In genomic region chrX:36830271-36830670, GRCm38 (mm10) we compare ENCODE assay signal across 8 mouse cellular contexts. TPM values are rescaled to one million over a fixed set of nuclear protein-coding genes. Genes with fewer than 3 reads are reported as not detected.
DNase-seq lines count a peak whose midpoint lies in the region; ATAC-seq and TF ChIP-seq lines count a peak whose summit lies in the region.

No protein-coding gene starts in this region.

- TF ChIP-seq CTCF in liver, postnatal 0 days (IDR thresholded peaks at IDR 0.05; ENCODE audit: low read depth), result peak; percentile 50

- no peaks in the 10 kb centered on the region for H3K27me3 ChIP-seq in liver, embryonic 12.5 days (replicated peaks)
- no peaks in the 10 kb centered on the region for H3K27me3 ChIP-seq in liver, postnatal 0 days (ENCODE audit: insufficient read depth, low read length)

- no peaks in the 10 kb centered on the region for H3K36me3 ChIP-seq in liver, embryonic 12.5 days
- H3K36me3 ChIP-seq in liver, postnatal 0 days (replicated peaks; ENCODE audit: insufficient read depth, low read length), result no peaks in the 10 kb centered on the region

- 49% methylated on average over 5 of the region's 5 CpGs for WGBS in liver, embryonic 12.5 days (ENCODE audit: insufficient replicate concordance)
- WGBS in liver, postnatal 0 days (ENCODE audit: insufficient replicate concordance), result 50% methylated on average over 5 of the region's 5 CpGs

- H3K4me2 ChIP-seq in liver, embryonic 12.5 days, result no peak overlapping the region
- H3K4me2 ChIP-seq in liver, postnatal 0 days (ENCODE audit: low read depth, low read length), result no peak overlapping the region

- DNase-seq in liver, result peak; percentile 26
- peak; percentile 36 to 42 for DNase-seq in adrenal gland, adult 18-20 months (ENCODE audit: low spot score in 2 of 2)
- peak; percentile 13 to 36 for DNase-seq in gastrocnemius, adult 8-10 months (ENCODE audit: low spot score in 2 of 2)
- DNase-seq in liver, postnatal 0 days, result peak; percentile 49
- no peak for DNase-seq in spleen, adult 18-20 months
- no peak for DNase-seq in right cerebral cortex, postnatal 36 days (ENCODE audit: low spot score in 2 of 2)
- no peak for DNase-seq in left cerebral cortex, adult 11 months (ENCODE audit: low spot score)

- no peak for ATAC-seq in liver, embryonic 12.5 days
- ATAC-seq in liver, postnatal 0 days, result peak; percentile 72

- H3K4me3 ChIP-seq in liver, embryonic 12.5 days, result no peak overlapping the region
- H3K4me3 ChIP-seq in liver, postnatal 0 days (ENCODE audit: low read depth, low read length), result no peak overlapping the region

- TF ChIP-seq EP300 in liver, postnatal 0 days (IDR thresholded peaks at IDR 0.05; ENCODE audit: low read depth), result no peak

- no peak overlapping the region for H3K9ac ChIP-seq in liver, embryonic 12.5 days
- H3K9ac ChIP-seq in liver, postnatal 0 days (replicated peaks), result no peak overlapping the region

- no peak overlapping the region for H3K27ac ChIP-seq in liver, embryonic 12.5 days
- H3K27ac ChIP-seq in liver, postnatal 0 days (ENCODE audit: low read depth), result no peak overlapping the region

- H3K9me3 ChIP-seq in liver, embryonic 12.5 days (replicated peaks), result no peaks in the 10 kb centered on the region
- no peaks in the 10 kb centered on the region for H3K9me3 ChIP-seq in liver, postnatal 0 days (ENCODE audit: low read length)

- H3K4me1 ChIP-seq in liver, embryonic 12.5 days, result no peaks in the 10 kb centered on the region
- no peaks in the 10 kb centered on the region for H3K4me1 ChIP-seq in liver, postnatal 0 days (ENCODE audit: insufficient read depth)

RNA-seq across cellular contexts. Expression of gene Slc25a5, which starts 34.8 kb away (rescaled TPM):
- polyA plus RNA-seq in liver, embryonic 12.5 days (2016; fragmentation: Nextera tagmentation; extraction: Ambion mirVana), result 641 and 655 TPM in 2 replicates
- 100 to 1,000 TPM; 441 to 551 TPM for total RNA-seq in adrenal gland, adult 18-20 months (2021)
- total RNA-seq in gastrocnemius, adult 8-10 months (2022), result 10 to 100 TPM; 37.5 to 64.5 (median 44.7) TPM
- 703 and 719 TPM in 2 replicates for polyA plus RNA-seq in liver, postnatal 0 days (2015; fragmentation: Nextera tagmentation; extraction: Ambion mirVana)

RNA-seq across cellular contexts. Expression of gene Ube2a, which starts 43.4 kb away (rescaled TPM):
- 88.0 and 89.9 TPM in 2 replicates for polyA plus RNA-seq in liver, embryonic 12.5 days (2016; fragmentation: Nextera tagmentation; extraction: Ambion mirVana)
- 10 to 100 TPM; 57.3 to 74.1 TPM for total RNA-seq in adrenal gland, adult 18-20 months (2021)
- total RNA-seq in gastrocnemius, adult 8-10 months (2022), result 10 to 100 TPM; 36.5 to 46.1 (median 38.1) TPM
- 92.5 and 94.9 TPM in 2 replicates for polyA plus RNA-seq in liver, postnatal 0 days (2015; fragmentation: Nextera tagmentation; extraction: Ambion mirVana)

RNA-seq across cellular contexts. Expression of gene C330007P06Rik, which starts 43.6 kb away (rescaled TPM):
- polyA plus RNA-seq in liver, embryonic 12.5 days (2016; fragmentation: Nextera tagmentation; extraction: Ambion mirVana), result 18.5 and 22.2 TPM in 2 replicates
- 10 to 100 TPM; 48.6 to 50.9 TPM for total RNA-seq in adrenal gland, adult 18-20 months (2021)
- 10 to 100 TPM in 3 of 4 experiments, 1 to 10 TPM in 1; 9.5 to 14.2 (median 10.5) TPM for total RNA-seq in gastrocnemius, adult 8-10 months (2022)
- polyA plus RNA-seq in liver, postnatal 0 days (2015; fragmentation: Nextera tagmentation; extraction: Ambion mirVana), result 9.2 TPM in 2 replicates

Comparison
In these comparisons a context has a peak if more than half of its experiments do, and no peak if none do; other contexts are left out.
1. DNase-seq: peak in liver (single experiment), adrenal gland, adult 18-20 months (2 of 2), gastrocnemius, adult 8-10 months (2 of 2) and liver, postnatal 0 days (single experiment); none in spleen, adult 18-20 months (0 of 2), right cerebral cortex, postnatal 36 days (0 of 2) and left cerebral cortex, adult 11 months (single experiment).
2. RNA of gene Slc25a5, which starts 34.8 kb away (total RNA-seq): 441 to 551 TPM in adrenal gland, adult 18-20 months; 37.5 to 64.5 TPM in gastrocnemius, adult 8-10 months; every median in the first group is over 4 times any median in the second.